Mouse (Mus musculus) cerebellum, adult 2 months (tissue): Measurements from ENCODE around the gene Lpin3. TPM values are rescaled to one million over a fixed set of nuclear protein-coding genes. Genes with fewer than 3 reads are reported as not detected.

ENCODE experiments used
- DNase-seq, 2 experiments: peaks; one replicate each; pipeline ENCODE4 v3.0.0; 2021
- H3K27ac ChIP-seq: fragments of 200-500 bp; 2 replicates; pipeline ENCODE4 v1.5.1; 2012; ENCODE audit warnings: low read length, control low read depth, inconsistent platforms; ENCODE audit not compliant: insufficient read depth
- H3K27me3 ChIP-seq: fragments of 200-500 bp; 2 replicates; pipeline ENCODE4 v1.6.1; 2012; ENCODE audit warnings: inconsistent platforms, mild to moderate bottlenecking, low read length, moderate library complexity; ENCODE audit not compliant: control insufficient read depth, insufficient read depth
- H3K4me1 ChIP-seq: fragments of 200-500 bp; 2 replicates; pipeline ENCODE4 v1.6.1; 2011; ENCODE audit warnings: low read length; ENCODE audit not compliant: control insufficient read depth, insufficient read depth
- H3K4me3 ChIP-seq: fragments of 200-500 bp; replicated peaks from 2 replicates; pipeline ENCODE3; 2011; ENCODE audit warnings: mild to moderate bottlenecking, low read depth, low read length, control low read depth; ENCODE audit not compliant: insufficient read depth
- CTCF ChIP-seq: fragments of 200-500 bp; IDR thresholded peaks from 2 replicates; pipeline ENCODE4 v1.5.1; 2011; ENCODE audit warnings: low read depth, mild to moderate bottlenecking, control low read depth, low read length, moderate library complexity, borderline replicate concordance; ENCODE audit not compliant: insufficient read depth
- POLR2A ChIP-seq: fragments of 200-500 bp; IDR thresholded peaks from 2 replicates; pipeline ENCODE4 v1.6.1; 2011; ENCODE audit warnings: low read length, control low read depth, borderline replicate concordance; ENCODE audit not compliant: insufficient read depth
- WGBS: fragments of 180-500 bp; shearing (Covaris S2); methylation state at CpG from one replicate; pipeline ENCODE4 v1.1.7; 2018; 5-methylcytosine and 5-hydroxymethylcytosine counted together
- polyA plus RNA-seq: library from polyadenylated mRNA; depleted of rRNA; stranded (reverse); fragments of >200 nt; gene quantifications from 2 replicates; pipeline ENCODE4 v1.2.3, GENCODE M21; 2012; rRNA removed

The Lpin3 gene
- polyA plus RNA-seq, 1 experiment: 2.3 TPM

GRCm38 (mm10) chr2:160942443-160942842 lies 62.0 kb downstream of the Lpin3 start:
- 71% methylated on average over 3 of the region's 3 CpGs for WGBS
- TF ChIP-seq CTCF (peak; percentile 43; the same call in 1 of the 2 replicates), POLR2A (no peak)
- H3K4me3 ChIP-seq: no peak overlapping the region
- H3K4me1 ChIP-seq: peaks cover 17% of the 10 kb centered on the region
- DNase-seq: no peak
- no peaks in the 10 kb centered on the region for H3K27me3 ChIP-seq
- no peak overlapping the region for H3K27ac ChIP-seq

GRCm38 (mm10) chr2:160951595-160951994 lies 71.1 kb downstream of the Lpin3 start:
- no peak for TF ChIP-seq CTCF
- no peak for TF ChIP-seq POLR2A
- Histone ChIP-seq H3K4me3 (no peak overlapping the region), H3K27me3 (no peaks in the 10 kb centered on the region), H3K27ac (no peak overlapping the region), H3K4me1 (peaks cover 2% of the 10 kb centered on the region; the same call in 1 of the 2 replicates)
- no peak for DNase-seq
- 73% methylated on average over 4 of the region's 4 CpGs for WGBS

DNA sequence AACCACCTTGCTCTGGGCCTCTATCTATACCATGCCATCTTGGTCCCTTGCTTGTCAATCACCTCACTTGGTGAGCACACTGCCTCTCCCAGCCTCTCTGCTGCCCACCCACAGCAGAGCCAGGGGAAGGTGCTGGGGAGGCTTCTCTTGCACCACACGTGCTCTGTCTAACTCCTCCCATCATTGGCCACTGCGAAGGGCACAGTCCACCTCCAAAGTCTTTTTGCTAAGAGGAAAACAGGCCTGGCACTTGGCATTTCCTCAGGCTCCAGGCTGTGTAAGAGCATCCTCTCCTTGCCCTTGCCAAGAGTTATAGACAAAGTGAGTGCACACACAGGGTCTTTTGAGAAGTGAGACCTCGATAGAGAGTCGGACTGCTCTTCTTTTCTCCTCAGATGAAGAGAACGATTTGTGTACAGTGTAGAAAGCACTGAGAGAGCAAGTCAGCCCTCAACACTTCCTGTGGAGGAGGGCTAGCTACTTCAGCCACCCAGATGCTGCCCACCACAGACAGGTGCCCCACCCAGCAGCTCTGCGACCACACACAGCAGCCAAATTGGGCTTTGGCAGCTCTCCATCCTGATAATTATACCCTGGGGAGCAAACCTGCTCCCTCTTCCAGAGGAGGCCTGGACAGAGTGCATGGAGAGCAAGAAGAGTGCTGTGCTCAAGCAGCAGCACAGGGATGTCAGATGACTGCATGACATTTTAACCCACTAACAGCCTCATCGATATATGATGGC lies 72.8 kb downstream of the Lpin3 start:
- 25% methylated on average over 7 of the region's 7 CpGs for WGBS

DNA sequence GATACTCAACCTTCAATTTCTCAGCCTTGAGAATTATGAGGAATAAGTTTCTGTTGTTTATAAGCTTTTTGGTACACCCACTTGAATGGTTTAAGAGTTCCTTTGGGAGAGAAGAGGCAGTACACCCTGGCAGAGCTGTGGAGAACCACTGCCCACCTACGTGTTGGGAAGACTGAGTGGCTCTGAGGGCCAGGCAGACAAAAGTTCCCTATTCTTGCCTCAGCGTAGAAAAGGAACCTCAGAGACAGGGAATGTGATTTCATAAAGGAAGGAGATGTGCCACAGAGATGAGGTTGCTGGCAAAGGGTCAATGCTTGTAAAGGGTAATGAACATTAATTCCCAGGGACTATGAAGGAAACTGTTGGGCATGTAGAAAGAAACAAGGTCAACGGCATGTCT lies 74.1 kb downstream of the Lpin3 start:
- Histone ChIP-seq H3K4me1 (peaks cover 2% of the 10 kb centered on the region; the same call in 1 of the 2 replicates), H3K4me3 (no peak overlapping the region), H3K27me3 (no peaks in the 10 kb centered on the region), H3K27ac (no peak overlapping the region)
- TF ChIP-seq POLR2A (no peak), CTCF (no peak)
- no peak for DNase-seq
- WGBS: 80% methylated on average over 3 of the region's 3 CpGs

More for the DNA sequence above, 72.8 kb downstream of the Lpin3 start:
- Histone ChIP-seq H3K4me1 (peaks cover 2% of the 10 kb centered on the region; the same call in 1 of the 2 replicates), H3K4me3 (no peak overlapping the region), H3K27me3 (no peaks in the 10 kb centered on the region), H3K27ac (no peak overlapping the region)
- TF ChIP-seq CTCF: no peak
- no peak for TF ChIP-seq POLR2A
- DNase-seq: no peak

DNA sequence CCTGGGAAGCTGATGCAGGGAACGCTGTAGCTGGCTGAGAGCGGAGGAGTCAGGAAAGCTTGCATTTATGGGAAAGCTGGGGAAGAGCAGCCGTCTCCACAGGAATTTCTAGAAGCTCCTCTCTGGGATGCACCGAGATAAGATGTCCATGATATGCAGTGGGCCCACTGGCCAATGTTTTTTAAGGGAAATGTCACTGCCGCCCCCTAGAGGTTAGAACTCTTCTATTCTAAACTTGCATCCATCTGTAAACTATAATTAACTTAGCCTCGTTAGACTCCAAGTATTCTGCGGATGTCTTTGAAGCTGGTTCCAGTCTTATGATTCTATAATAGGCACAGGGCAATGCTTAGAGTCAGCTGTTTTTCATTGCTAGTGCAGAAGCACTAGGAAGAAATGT lies 74.9 kb downstream of the Lpin3 start:
- H3K4me3 ChIP-seq: no peak overlapping the region
- H3K4me1 ChIP-seq: peaks cover 8% of the 10 kb centered on the region; the same call in 1 of the 2 replicates
- no peak overlapping the region for H3K27ac ChIP-seq
- DNase-seq: peak in 1 of 2 experiments; percentile 41
- 37% methylated on average over 7 of the region's 7 CpGs for WGBS
- no peaks in the 10 kb centered on the region for H3K27me3 ChIP-seq
- TF ChIP-seq POLR2A (no peak), CTCF (peak; percentile 18; the same call in 1 of the 2 replicates)

Other genes with a start within 250 kb of the Lpin3 start
- 29.1 and 29.4 TPM in 2 replicates for gene Top1, start 234.8 kb upstream of the Lpin3 start, polyA plus RNA-seq
- gene Plcg1, start 149.4 kb upstream of the Lpin3 start, polyA plus RNA-seq: 73.1 and 74.5 TPM in 2 replicates
- 26.2 and 27.7 TPM in 2 replicates for gene Zhx3, start 7.7 kb upstream of the Lpin3 start, polyA plus RNA-seq
- gene Emilin3, start 31.7 kb downstream of the Lpin3 start, polyA plus RNA-seq: 6.4 and 7.6 TPM in 2 replicates
- gene Chd6, start 228.4 kb downstream of the Lpin3 start, polyA plus RNA-seq: 33.7 and 35.6 TPM in 2 replicates